Mouse (Mus musculus) kidney, adult 2 months (tissue): ENCODE results near the gene Cyp2w1. TPM values are rescaled to one million over a fixed set of nuclear protein-coding genes. Genes with fewer than 3 reads are reported as not detected.

Experiments used
- DNase-seq: peaks from one replicate; pipeline ENCODE4 v3.0.0; 2021
- H3K27ac ChIP-seq: fragments of 200-500 bp; 2 replicates; pipeline ENCODE4 v1.5.1; 2012; ENCODE audit warnings: low read depth, low read length, control low read depth, inconsistent platforms; ENCODE audit not compliant: insufficient read depth
- H3K27me3 ChIP-seq: fragments of 200-500 bp; replicated peaks from 2 replicates; pipeline ENCODE4 v1.6.1; 2012; ENCODE audit warnings: mild to moderate bottlenecking, moderate library complexity, low read length, inconsistent platforms; ENCODE audit not compliant: control insufficient read depth, insufficient read depth
- H3K36me3 ChIP-seq: fragments of 200-500 bp; 2 replicates; pipeline ENCODE4 v1.6.1; 2012; ENCODE audit warnings: mild to moderate bottlenecking, moderate library complexity, low read length, inconsistent platforms; ENCODE audit not compliant: control insufficient read depth, insufficient read depth
- H3K4me1 ChIP-seq: fragments of 200-500 bp; 2 replicates; pipeline ENCODE4 v1.6.1; 2011; ENCODE audit warnings: low read length; ENCODE audit not compliant: control insufficient read depth, insufficient read depth
- H3K4me3 ChIP-seq: fragments of 200-500 bp; 2 replicates; pipeline ENCODE4 v1.5.1; 2011; ENCODE audit warnings: mild to moderate bottlenecking, low read depth, low read length, control low read depth; ENCODE audit not compliant: insufficient read depth
- CTCF ChIP-seq: fragments of 200-500 bp; conservative IDR thresholded peaks from 2 replicates; pipeline ENCODE4 v1.5.1; 2011; ENCODE audit warnings: low read depth, mild to moderate bottlenecking, control low read depth, low read length, moderate library complexity, mixed read lengths; ENCODE audit not compliant: insufficient read depth, insufficient read length
- POLR2A ChIP-seq: fragments of 200-500 bp; IDR thresholded peaks from one replicate; pipeline ENCODE4 v1.6.1; 2011; ENCODE audit warnings: low read depth, low read length, control low read depth
- WGBS: fragments of 180-500 bp; shearing (Covaris S2); methylation state at CpG from one replicate; pipeline ENCODE4 v1.1.7; 2018; 5-methylcytosine and 5-hydroxymethylcytosine counted together
- polyA plus RNA-seq: library from polyadenylated mRNA; depleted of rRNA; stranded (reverse); fragments of >200 nt; gene quantifications from 2 replicates; pipeline ENCODE4 v1.2.3, GENCODE M21; 2012

The Cyp2w1 gene
- polyA plus RNA-seq, 1 experiment = not detected

GRCm38 (mm10) chr5:139397959-139398753 lies 45.7 kb downstream of the Cyp2w1 start:
- no peaks in the 10 kb centered on the region for H3K36me3 ChIP-seq
- peak; percentile 97 for DNase-seq
- H3K27ac ChIP-seq = no peak overlapping the region
- WGBS = 20% methylated on average over 5 of the region's 5 CpGs
- H3K4me1 ChIP-seq = peaks cover 11% of the 10 kb centered on the region; the same call in 1 of the 2 replicates
- H3K4me3 ChIP-seq = no peak overlapping the region
- peak; percentile 92 for TF ChIP-seq CTCF
- TF ChIP-seq POLR2A = no peak
- no peaks in the 10 kb centered on the region for H3K27me3 ChIP-seq

- no peak for TF ChIP-seq POLR2A
- TF ChIP-seq CTCF = no peak
- H3K27ac ChIP-seq = no peak overlapping the region
- H3K4me1 ChIP-seq = peaks cover 11% of the 10 kb centered on the region; the same call in 1 of the 2 replicates
- H3K27me3 ChIP-seq = no peaks in the 10 kb centered on the region
- H3K4me3 ChIP-seq = no peak overlapping the region
- DNase-seq = no peak
- WGBS = 72% methylated on average over 5 of the region's 5 CpGs
- H3K36me3 ChIP-seq = no peaks in the 10 kb centered on the region
Measured at GRCm38 (mm10) chr5:139398786-139399185, 46.4 kb downstream of the Cyp2w1 start.

GRCm38 (mm10) chr5:139399991-139400390 lies 47.6 kb downstream of the Cyp2w1 start:
- no peak for DNase-seq
- Histone ChIP-seq H3K4me3 (no peak overlapping the region), H3K4me1 (peaks cover 7% of the 10 kb centered on the region; the same call in 1 of the 2 replicates), H3K27ac (no peak overlapping the region), H3K36me3 (no peaks in the 10 kb centered on the region), H3K27me3 (no peaks in the 10 kb centered on the region)
- 82% methylated on average over 14 of the region's 14 CpGs for WGBS
- no peak for TF ChIP-seq CTCF
- no peak for TF ChIP-seq POLR2A

DNA sequence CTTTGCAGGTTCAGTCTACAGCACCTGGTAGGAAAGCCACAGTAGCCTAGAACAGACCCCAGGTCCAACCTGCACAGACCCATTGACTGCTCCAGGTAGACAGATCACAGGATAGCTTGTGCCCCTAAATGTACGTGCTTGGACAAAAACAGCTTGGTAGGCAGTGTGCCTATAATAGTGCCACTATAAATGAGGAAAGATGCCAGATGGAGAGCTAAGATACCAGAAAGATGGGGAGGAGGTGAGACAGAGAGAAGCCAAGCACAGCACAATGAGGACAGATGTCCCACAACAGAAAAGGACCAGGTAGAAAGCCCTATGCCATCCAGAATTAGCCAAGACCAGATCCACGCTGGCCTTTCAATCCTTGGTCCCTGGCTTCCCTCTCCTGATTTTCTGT lies 49.7 kb downstream of the Cyp2w1 start:
- no peak for DNase-seq
- 96% methylated on average over 2 of the region's 2 CpGs for WGBS
- Histone ChIP-seq H3K4me3 (no peak overlapping the region), H3K27ac (no peak overlapping the region), H3K36me3 (no peaks in the 10 kb centered on the region), H3K27me3 (no peaks in the 10 kb centered on the region), H3K4me1 (peaks cover 7% of the 10 kb centered on the region; the same call in 1 of the 2 replicates)
- TF ChIP-seq POLR2A (no peak), CTCF (no peak)

DNA sequence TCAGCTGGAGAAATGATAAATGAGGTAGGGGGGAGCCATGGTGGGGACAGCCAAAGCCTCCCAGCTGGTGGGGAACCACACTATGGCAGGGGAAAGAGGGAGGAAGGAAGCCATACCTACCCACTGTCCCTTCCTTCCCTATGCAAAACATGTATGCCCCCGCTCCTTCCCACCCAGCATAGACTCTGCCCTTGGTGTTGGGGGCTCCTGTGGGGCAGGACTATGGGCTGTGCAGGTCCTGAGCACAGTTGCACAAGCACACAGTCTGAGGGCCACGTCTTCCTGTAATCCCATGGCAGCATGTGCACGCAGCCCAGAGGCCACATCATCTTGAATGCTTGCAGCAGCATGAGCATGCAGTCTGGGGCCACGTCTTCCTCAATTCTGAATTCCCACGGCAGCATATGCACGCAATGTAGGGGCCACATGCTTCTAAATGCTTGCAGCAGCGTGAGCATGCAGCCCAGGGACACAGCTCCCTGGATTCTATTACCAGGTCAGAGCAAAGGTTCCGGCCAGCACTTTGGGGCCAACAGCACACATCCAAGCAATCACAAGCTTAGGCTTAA lies 51.4 kb downstream of the Cyp2w1 start:
- no peak overlapping the region for H3K27ac ChIP-seq
- 0 out of 2 replicates have a peak, but pooled peaks cover 4% of the 10 kb centered on the region for H3K4me1 ChIP-seq
- no peak for TF ChIP-seq POLR2A
- TF ChIP-seq CTCF = no peak
- 86% methylated on average over 8 of the region's 8 CpGs for WGBS
- no peak for DNase-seq
- no peaks in the 10 kb centered on the region for H3K36me3 ChIP-seq
- no peak overlapping the region for H3K4me3 ChIP-seq
- no peaks in the 10 kb centered on the region for H3K27me3 ChIP-seq

GRCm38 (mm10) chr5:139404801-139405401 lies 52.5 kb downstream of the Cyp2w1 start, which contains the start of gene C130050O18Rik:
Gene C130050O18Rik (plus strand): TSS chr5:139405280.
- TF ChIP-seq CTCF (no peak), POLR2A (no peak)
- H3K27ac ChIP-seq = peak within 1 kb of the TSS; percentile 36
- no peak within 1 kb of the TSS for H3K4me3 ChIP-seq
- WGBS = 81% methylated on average over 6 of the region's 6 CpGs
- DNase-seq = no peak
- H3K4me1 ChIP-seq = 0 out of 2 replicates have a peak, but pooled peaks cover 4% of the 10 kb centered on the region
- H3K36me3 ChIP-seq = no peaks in the 10 kb centered on the region
- H3K27me3 ChIP-seq = no peaks in the 10 kb centered on the region

- Histone ChIP-seq H3K27me3 (no peaks in the 10 kb centered on the region), H3K36me3 (no peaks in the 10 kb centered on the region), H3K4me1 (0 out of 2 replicates have a peak, but pooled peaks cover 4% of the 10 kb centered on the region), H3K4me3 (no peak overlapping the region), H3K27ac (peak overlapping the region; percentile 36)
- TF ChIP-seq CTCF (no peak), POLR2A (no peak)
- DNase-seq = no peak
- 51% methylated on average over 7 of the region's 7 CpGs for WGBS
Measured at GRCm38 (mm10) chr5:139405478-139405877, 53.1 kb downstream of the Cyp2w1 start.
